ENCODE assay signal across 21 mouse cellular contexts in genomic region chr9:29016879-29017278, GRCm38 (mm10).
DNase-seq lines count a peak whose midpoint lies in the region; ATAC-seq and TF ChIP-seq lines count a peak whose summit lies in the region.
"Had no signal": no experiment of that assay in that cellular context is flagged by ENCODE, and none has a peak within 500 bp of the region (broad histone marks: within the 10 kb centered on the region; RNA-seq: fewer than 3 reads in every experiment).

No protein-coding gene starts in this region.

- no peak overlapping the region for H3K4me2 ChIP-seq in lung, postnatal 0 days (replicated peaks; ENCODE audit: low read depth, low read length)
- H3K4me2 ChIP-seq: embryonic facial prominence, embryonic 13.5 days; embryonic facial prominence, embryonic 15.5 days; forebrain, embryonic 13.5 days had no signal

- peak; percentile 77; the same call in 1 of the 2 replicates for ATAC-seq in frontal cortex, adult (ENCODE audit: low TSS enrichment)
- no peak for ATAC-seq in lung, postnatal 0 days
- ATAC-seq: forebrain, embryonic 13.5 days; forebrain, embryonic 16.5 days had no signal

- no peak for TF ChIP-seq POLR2A in brain, embryonic 14.5 days (IDR thresholded peaks at IDR 0.05; ENCODE audit: borderline replicate concordance, extremely low read depth, insufficient read depth, insufficient read length, poor library complexity, severe bottlenecking)

- WGBS in lung, postnatal 0 days, result 83% methylated on average over 3 of the region's 3 CpGs

- H3K9me3 ChIP-seq in lung, postnatal 0 days (ENCODE audit: low read length), result no peaks in the 10 kb centered on the region
- H3K9me3 ChIP-seq: embryonic facial prominence, embryonic 13.5 days; embryonic facial prominence, embryonic 15.5 days; forebrain, embryonic 10.5 days; forebrain, embryonic 13.5 days had no signal

- no peaks in the 10 kb centered on the region for H3K27me3 ChIP-seq in lung, postnatal 0 days (replicated peaks; ENCODE audit: insufficient read depth, low read length)
- H3K27me3 ChIP-seq: embryonic facial prominence, embryonic 13.5 days; embryonic facial prominence, embryonic 15.5 days; forebrain, embryonic 13.5 days had no signal

- no peak overlapping the region for H3K9ac ChIP-seq in lung, postnatal 0 days (replicated peaks; ENCODE audit: low read depth)
- H3K9ac ChIP-seq: embryonic facial prominence, embryonic 13.5 days; embryonic facial prominence, embryonic 15.5 days; forebrain, embryonic 13.5 days had no signal

- no peaks in the 10 kb centered on the region for H3K4me1 ChIP-seq in lung, postnatal 0 days (ENCODE audit: insufficient read depth, low read depth, low read length)
- H3K4me1 ChIP-seq: embryonic facial prominence, embryonic 13.5 days; embryonic facial prominence, embryonic 15.5 days; forebrain, embryonic 13.5 days had no signal

- no peak for DNase-seq in frontal cortex, postnatal 10 days (ENCODE audit: low spot score in 2 of 2)
- DNase-seq in brain, embryonic 14.5 days (ENCODE audit: low read depth), result peak; percentile 44
- DNase-seq in left cerebral cortex, postnatal 14 days (ENCODE audit: low spot score in 2 of 2), result no peak
- no peak for DNase-seq in lung, postnatal 0 days (ENCODE audit: low spot score)
- DNase-seq: adrenal gland, adult 2 months; adrenal gland, postnatal 10 days; adrenal gland, postnatal 25 days; cerebellum, adult 11 months; cerebellum, adult 18-20 months; cerebellum, adult 8-10 months; cerebellum, adult 9-11 months; cerebellum, postnatal 14 days; cerebellum, postnatal 36 days; embryo, embryonic 11 days had no signal

- H3K36me3 ChIP-seq in lung, postnatal 0 days (ENCODE audit: insufficient read depth, low read length), result no peaks in the 10 kb centered on the region
- H3K36me3 ChIP-seq: embryonic facial prominence, embryonic 13.5 days; embryonic facial prominence, embryonic 15.5 days; forebrain, embryonic 10.5 days had no signal

- no peak for TF ChIP-seq EP300 in lung, postnatal 0 days (IDR thresholded peaks at IDR 0.05)

- no peak overlapping the region for H3K27ac ChIP-seq in lung, postnatal 0 days (ENCODE audit: low read length)
- H3K27ac ChIP-seq: embryonic facial prominence, embryonic 13.5 days; embryonic facial prominence, embryonic 15.5 days; forebrain, embryonic 10.5 days; forebrain, embryonic 13.5 days had no signal

- intact Hi-C loops in left cerebral cortex, postnatal 14 days (cut with DNase I), result no loop called here

- TF ChIP-seq CTCF in brain, embryonic 14.5 days (IDR thresholded peaks at IDR 0.05; ENCODE audit: borderline replicate concordance, extremely low read depth, insufficient read depth, insufficient read length), result no peak
- no peak for TF ChIP-seq CTCF in lung, postnatal 0 days (IDR thresholded peaks at IDR 0.05)

- H3K4me3 ChIP-seq in lung, postnatal 0 days (ENCODE audit: low read depth, low read length), result no peak overlapping the region
- H3K4me3 ChIP-seq: embryonic facial prominence, embryonic 13.5 days; embryonic facial prominence, embryonic 15.5 days; erythroblast, embryonic 14.5 days; forebrain, embryonic 10.5 days; forebrain, embryonic 13.5 days had no signal
